Mouse (Mus musculus) kidney, embryonic 14.5 days (tissue): ENCODE measurements around the gene 1810010H24Rik. TPM values are rescaled to one million over a fixed set of nuclear protein-coding genes. Genes with fewer than 3 reads are reported as not detected.
"Not testable (repeated sequence)": the region's sequence is repeated elsewhere in the genome, so short reads cannot be mapped to it uniquely, and the experiment has no call there.

Source experiments
- ATAC-seq: fragments of 200-750 bp; cut with Nextera tagmentation; 2 replicates; pipeline ENCODE4 v1.8.0; 2017; ENCODE audit warnings: moderate number of reproducible peaks, mild to moderate bottlenecking, moderate TSS enrichment, moderate library complexity; ENCODE audit not compliant: low FRiP score, low TSS enrichment
- H3K27ac ChIP-seq: fragments of 300-500 bp; sonication (generic); 2 replicates; pipeline ENCODE4 v1.5.1; 2014; ENCODE audit warnings: low read depth, mild to moderate bottlenecking, low read length, moderate library complexity, mixed read lengths
- H3K27me3 ChIP-seq: fragments of 300-500 bp; sonication (generic); 2 replicates; pipeline ENCODE4 v1.6.1; 2014; ENCODE audit warnings: mild to moderate bottlenecking, low read length; ENCODE audit not compliant: control insufficient read depth, insufficient read depth
- H3K36me3 ChIP-seq: fragments of 300-500 bp; sonication (generic); 2 replicates; pipeline ENCODE4 v1.6.1; 2014; ENCODE audit warnings: low read length, mixed read lengths; ENCODE audit not compliant: control insufficient read depth, insufficient read depth
- H3K4me1 ChIP-seq: fragments of 300-500 bp; sonication (generic); 2 replicates; pipeline ENCODE4 v1.6.1; 2014; ENCODE audit warnings: low read length, mixed read lengths; ENCODE audit not compliant: control insufficient read depth, insufficient read depth
- H3K4me2 ChIP-seq: fragments of 300-500 bp; sonication (generic); replicated peaks from 2 replicates; pipeline ENCODE4 v1.6.1; 2014; ENCODE audit warnings: low read depth, mild to moderate bottlenecking, low read length
- H3K4me3 ChIP-seq: fragments of 300-500 bp; sonication (generic); 2 replicates; pipeline ENCODE4 v1.5.1; 2014; ENCODE audit warnings: mild to moderate bottlenecking, low read length
- H3K9ac ChIP-seq: fragments of 300-500 bp; sonication (generic); 2 replicates; pipeline ENCODE4 v1.6.1; 2014; ENCODE audit warnings: low read depth, mild to moderate bottlenecking, low read length, moderate library complexity
- H3K9me3 ChIP-seq: fragments of 300-500 bp; sonication (generic); 2 replicates; pipeline ENCODE4 v1.6.1; 2016; ENCODE audit warnings: low read length; ENCODE audit not compliant: control insufficient read depth
- WGBS: fragments of 180-500 bp; shearing (Covaris S2); extraction: QIAGEN DNeasy Blood & Tissue Kit; methylation state at CpG from one replicate; pipeline ENCODE4 v1.1.7; 2014; 5-methylcytosine and 5-hydroxymethylcytosine counted together
- polyA plus RNA-seq: library from polyadenylated mRNA; unstranded; fragments of >200 nt; fragmentation: Nextera tagmentation; extraction: Ambion mirVana; gene quantifications from 2 replicates; pipeline ENCODE4 v1.2.1, GENCODE M21; 2014

The 1810010H24Rik gene
- 3.1 and 3.4 TPM in 2 replicates for polyA plus RNA-seq

DNA sequence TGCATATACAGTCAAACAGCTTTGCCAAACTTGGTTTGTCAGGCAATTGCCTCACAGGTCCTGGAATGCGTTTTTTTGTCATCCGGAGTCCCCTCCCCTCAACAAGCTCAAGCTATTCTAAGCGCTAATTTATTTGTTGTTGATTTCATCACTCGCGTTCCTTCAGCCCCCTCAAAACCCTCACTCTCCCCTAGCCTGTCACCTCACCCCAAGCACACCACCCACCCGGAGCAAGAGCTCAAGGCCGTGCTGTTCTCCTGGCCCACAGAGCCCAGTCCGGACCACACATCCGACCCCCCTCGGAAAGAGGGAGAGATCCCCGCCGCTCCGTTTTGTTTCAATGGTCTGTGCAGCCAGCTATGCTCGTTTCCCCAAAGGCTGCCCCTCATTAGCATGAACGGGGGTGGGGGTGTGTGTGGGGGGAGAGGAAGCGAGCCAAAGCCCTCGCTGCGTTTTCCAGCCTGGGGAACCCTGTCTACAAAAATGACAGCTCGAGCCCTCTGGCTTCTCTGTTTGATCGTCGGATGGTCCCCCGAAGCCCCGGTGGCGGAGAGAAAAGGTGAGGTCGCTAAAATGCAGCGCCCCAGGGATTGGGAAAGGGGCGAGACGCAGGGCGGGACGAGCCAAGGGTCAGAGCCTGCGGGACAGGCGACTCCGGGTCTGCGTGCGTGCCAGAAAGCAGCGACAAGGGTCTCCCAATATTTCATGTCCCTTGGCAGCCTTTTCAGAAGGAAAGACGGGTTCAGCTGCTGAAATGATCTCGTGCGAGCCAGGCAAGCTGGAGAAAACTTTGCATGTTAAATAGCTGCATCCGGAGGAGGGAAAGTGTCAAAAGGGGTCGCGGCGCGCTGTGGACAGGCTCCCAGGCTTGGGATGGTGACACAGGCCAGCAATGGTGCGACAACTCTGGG, at the start of gene 1810010H24Rik:
Gene 1810010H24Rik, plus strand, starts transcription at position 271 of the 911 bp plus-strand sequence.
- WGBS = under 1% methylated on average over 45 of the region's 45 CpGs
- Histone ChIP-seq H3K27ac (no peak within 1 kb of the TSS; the same call in none of the 2 replicates), H3K4me2 (peak within 1 kb of the TSS; percentile 93), H3K9ac (peak within 1 kb of the TSS; percentile 50), H3K36me3 (no peaks in the 10 kb centered on the region), H3K27me3 (no peaks in the 10 kb centered on the region), H3K4me3 (peak within 1 kb of the TSS; percentile 48), H3K4me1 (peaks cover 30% of the 10 kb centered on the region), H3K9me3 (no peaks in the 10 kb centered on the region)
- ATAC-seq = no peak

DNA sequence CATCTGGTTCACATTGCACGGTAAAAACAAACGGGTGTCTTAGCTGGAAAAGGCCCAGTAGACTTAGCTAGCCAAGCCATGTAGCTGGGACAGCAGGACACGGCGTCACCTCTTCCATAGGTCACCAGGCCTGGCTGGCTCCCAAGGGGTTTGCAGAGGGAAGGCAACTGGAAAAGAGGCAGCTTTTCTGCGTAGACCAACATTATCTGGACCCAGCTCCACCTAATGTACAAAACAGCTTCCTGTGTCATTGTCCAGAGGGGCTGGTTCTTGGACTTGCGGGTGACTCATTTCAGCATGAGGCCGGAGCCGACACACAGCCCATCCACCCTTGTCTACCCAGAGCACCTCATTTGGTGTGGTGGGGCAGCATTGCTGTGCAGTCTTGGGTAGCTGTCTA, 49.3 kb upstream of the 1810010H24Rik start:
- ATAC-seq = no peak
- WGBS = 79% methylated on average over 8 of the region's 8 CpGs
- no peak overlapping the region for H3K9ac ChIP-seq
- H3K4me2 ChIP-seq = no peak overlapping the region
- H3K9me3 ChIP-seq = no peaks in the 10 kb centered on the region
- no peak overlapping the region for H3K4me3 ChIP-seq
- H3K27me3 ChIP-seq = no peaks in the 10 kb centered on the region
- no peaks in the 10 kb centered on the region for H3K4me1 ChIP-seq
- H3K27ac ChIP-seq = no peak overlapping the region
- no peaks in the 10 kb centered on the region for H3K36me3 ChIP-seq

DNA sequence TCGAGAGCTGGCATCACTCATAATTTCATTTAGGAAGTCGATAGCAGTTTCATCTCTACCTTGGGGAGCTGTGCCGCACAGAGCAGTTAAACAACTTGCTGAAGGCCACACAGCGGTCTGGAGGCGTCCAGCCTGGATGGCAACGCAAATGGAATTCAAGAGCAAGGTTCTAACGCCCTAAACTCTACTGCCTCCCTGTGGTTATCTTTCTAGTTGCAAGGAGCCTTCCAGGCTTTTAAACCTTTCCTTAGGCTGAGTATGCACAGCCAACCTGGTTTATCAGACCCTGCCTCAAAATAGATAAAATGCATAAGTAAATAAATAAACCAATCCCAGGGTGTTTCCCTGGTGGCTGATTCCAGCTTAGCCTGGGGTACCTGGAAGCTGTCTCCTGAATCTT, 45.0 kb upstream of the 1810010H24Rik start:
- Histone ChIP-seq H3K4me3 (no peak overlapping the region), H3K9me3 (no peaks in the 10 kb centered on the region), H3K4me1 (no peaks in the 10 kb centered on the region), H3K4me2 (no peak overlapping the region), H3K27me3 (no peaks in the 10 kb centered on the region), H3K9ac (no peak overlapping the region), H3K36me3 (no peaks in the 10 kb centered on the region), H3K27ac (no peak overlapping the region)
- peak; percentile 47; the same call in 1 of the 2 replicates for ATAC-seq
- 33% methylated on average over 7 of the region's 7 CpGs for WGBS

DNA sequence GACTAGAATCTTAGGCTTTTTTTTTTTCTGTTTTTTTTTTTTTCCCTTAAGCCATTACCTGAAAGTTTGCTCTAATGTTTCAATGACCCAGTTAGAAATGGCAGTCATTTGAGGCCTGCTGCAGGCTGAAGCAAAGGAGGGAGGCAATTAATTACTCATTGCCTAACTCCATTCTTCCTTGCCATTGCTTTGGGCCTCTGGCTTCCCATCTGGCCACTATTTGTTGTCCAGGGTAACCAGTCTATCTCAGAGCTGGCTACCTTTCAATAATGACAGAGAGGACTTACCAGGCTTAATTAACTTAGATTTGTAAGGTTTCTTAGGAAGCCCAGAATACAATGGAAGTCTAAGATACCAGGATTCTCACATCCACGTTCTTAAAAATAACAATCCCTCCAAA, 43.7 kb upstream of the 1810010H24Rik start:
- Histone ChIP-seq H3K4me2 (no peak overlapping the region), H3K36me3 (no peaks in the 10 kb centered on the region; the same call in 1 of the 2 replicates), H3K27me3 (no peaks in the 10 kb centered on the region), H3K4me3 (no peak overlapping the region), H3K9ac (no peak overlapping the region), H3K27ac (no peak overlapping the region), H3K9me3 (no peaks in the 10 kb centered on the region), H3K4me1 (no peaks in the 10 kb centered on the region)
- 61% methylated on average over 1 of the region's 1 CpGs for WGBS
- no peak for ATAC-seq

DNA sequence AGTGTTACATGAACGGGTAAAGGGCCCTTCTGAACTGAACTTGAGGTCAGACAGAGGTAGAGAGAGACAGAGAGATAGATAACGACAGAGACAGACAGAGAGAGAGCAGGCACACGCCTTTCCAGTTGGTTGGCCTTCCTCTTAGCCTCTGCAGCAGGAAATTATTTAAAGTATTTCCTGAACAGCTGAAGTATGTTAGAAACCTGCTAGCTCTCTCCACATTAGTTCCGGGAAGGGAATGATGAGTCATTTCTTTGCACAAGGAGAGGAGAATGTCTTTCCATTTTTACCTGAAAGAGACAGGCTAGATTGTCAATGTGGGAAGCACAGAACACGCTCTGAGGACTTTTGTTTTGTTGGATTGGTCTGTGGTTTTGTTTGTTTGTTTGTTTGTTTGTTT, 43.1 kb upstream of the 1810010H24Rik start:
- no peaks in the 10 kb centered on the region for H3K9me3 ChIP-seq
- H3K4me3 ChIP-seq = no peak overlapping the region
- H3K36me3 ChIP-seq = peaks cover 5% of the 10 kb centered on the region
- no peaks in the 10 kb centered on the region for H3K27me3 ChIP-seq
- ATAC-seq = no peak
- no peak overlapping the region for H3K4me2 ChIP-seq
- WGBS = 33% methylated on average over 5 of the region's 5 CpGs
- no peak overlapping the region for H3K9ac ChIP-seq
- peak overlapping the region; percentile 48; the same call in 1 of the 2 replicates for H3K27ac ChIP-seq
- no peaks in the 10 kb centered on the region for H3K4me1 ChIP-seq

DNA sequence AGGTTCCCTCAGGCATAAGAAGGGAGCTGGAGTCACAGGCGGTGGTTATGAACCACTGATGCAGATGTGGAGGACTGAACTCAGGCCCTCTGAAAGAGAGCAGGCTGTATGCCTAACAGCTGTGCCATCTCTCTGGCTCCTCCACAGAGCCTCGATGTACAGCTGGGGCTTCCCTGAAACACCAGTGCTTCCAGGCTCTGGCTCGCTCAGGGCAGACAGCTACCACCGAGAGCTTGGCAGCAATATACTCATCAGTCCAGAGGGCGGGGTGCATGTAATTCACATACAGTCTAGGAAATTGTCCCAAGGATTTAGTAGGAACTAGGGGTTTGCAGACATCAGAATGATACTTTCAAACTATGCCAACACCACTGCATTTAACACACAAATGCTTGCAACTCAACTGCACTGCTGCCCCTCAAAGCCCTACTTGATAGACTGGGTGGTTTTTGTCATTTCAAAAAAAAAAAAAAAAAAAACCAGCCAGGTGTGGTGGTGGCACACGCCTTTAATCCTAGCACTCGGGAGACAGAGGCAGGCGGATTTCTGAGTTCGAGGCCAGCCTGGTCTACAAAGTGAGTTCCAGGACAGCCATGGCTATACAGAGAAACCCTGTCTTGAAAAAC, 39.4 kb upstream of the 1810010H24Rik start:
- H3K9me3 ChIP-seq, H3K4me3 ChIP-seq, H3K4me1 ChIP-seq, ATAC-seq, H3K27me3 ChIP-seq, H3K4me2 ChIP-seq, H3K27ac ChIP-seq, H3K9ac ChIP-seq: not testable (repeated sequence)
- H3K36me3 ChIP-seq = peaks cover 40% of the 10 kb centered on the region
- 81% methylated on average over 8 of the region's 9 CpGs for WGBS

DNA sequence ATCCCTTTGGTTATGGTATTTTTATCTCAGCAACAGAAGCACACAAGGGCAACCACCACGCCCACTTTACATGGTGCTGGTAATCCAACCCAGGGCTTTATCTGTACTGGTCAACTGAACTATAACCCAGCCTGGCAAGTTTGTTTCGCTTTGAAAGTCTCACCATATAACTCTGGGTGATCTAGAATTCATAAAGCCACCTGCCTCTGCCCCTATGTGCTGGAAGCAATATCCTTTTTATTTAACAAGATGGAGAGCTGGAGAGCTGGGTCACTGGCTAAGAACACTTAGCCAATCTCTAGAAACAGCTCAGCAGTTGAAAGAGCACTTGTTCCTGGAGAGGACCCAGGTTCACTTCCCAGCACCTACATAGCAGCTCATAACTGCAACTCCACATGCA, 38.1 kb upstream of the 1810010H24Rik start:
- no peak for ATAC-seq
- Histone ChIP-seq H3K4me1 (no peaks in the 10 kb centered on the region), H3K27ac (no peak overlapping the region), H3K27me3 (no peaks in the 10 kb centered on the region), H3K36me3 (peaks cover 53% of the 10 kb centered on the region), H3K4me2 (no peak overlapping the region), H3K4me3 (no peak overlapping the region), H3K9ac (no peak overlapping the region), H3K9me3 (no peaks in the 10 kb centered on the region)
- WGBS = 91% methylated on average over 2 of the region's 2 CpGs

DNA sequence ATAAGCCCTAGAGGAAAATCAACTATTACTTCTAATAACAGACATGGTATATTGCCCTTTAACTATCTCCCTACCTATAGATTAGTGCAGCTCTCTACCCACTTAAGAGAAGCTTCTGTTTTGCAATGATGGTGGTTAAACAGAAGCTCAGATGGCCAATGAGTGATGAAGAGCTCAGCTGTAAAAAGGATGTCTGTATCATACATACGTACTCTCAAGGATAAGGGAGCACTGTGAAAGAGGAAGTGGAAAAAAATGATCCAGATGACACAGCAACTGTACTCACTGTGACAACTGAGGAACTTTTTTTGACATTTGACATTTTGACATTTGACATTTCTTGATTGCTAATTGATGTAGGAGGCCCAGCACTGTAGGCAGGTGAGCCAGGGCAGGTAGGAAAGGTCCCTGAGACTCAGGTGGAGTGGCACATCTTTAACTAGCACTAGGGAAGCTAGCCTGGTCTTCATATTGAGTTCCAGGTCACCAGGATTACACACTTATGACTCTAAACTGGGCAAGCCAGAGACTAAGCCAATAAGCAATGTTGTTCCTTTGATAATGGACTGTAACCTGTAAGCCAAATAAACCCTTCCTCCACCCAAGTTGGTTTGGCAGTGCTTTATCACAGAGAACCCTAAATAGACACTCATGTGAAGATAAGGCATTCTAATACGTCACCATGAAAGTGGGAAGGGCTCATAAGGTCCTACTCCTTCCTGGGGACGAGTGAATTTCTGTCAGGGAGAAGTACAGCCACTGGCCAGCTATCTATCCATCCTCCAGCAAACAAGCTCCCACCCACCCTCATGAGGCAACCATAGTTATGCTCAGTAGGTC, 31.0 kb upstream of the 1810010H24Rik start:
- H3K4me2 ChIP-seq = no peak overlapping the region
- H3K36me3 ChIP-seq = peaks cover 77% of the 10 kb centered on the region
- ATAC-seq = no peak
- H3K9me3 ChIP-seq = no peaks in the 10 kb centered on the region
- WGBS = 83% methylated on average over 3 of the region's 3 CpGs
- H3K27ac ChIP-seq = no peak overlapping the region
- H3K9ac ChIP-seq = no peak overlapping the region
- H3K4me1 ChIP-seq = no peaks in the 10 kb centered on the region; the same call in 1 of the 2 replicates
- no peak overlapping the region for H3K4me3 ChIP-seq
- no peaks in the 10 kb centered on the region for H3K27me3 ChIP-seq
